Mouse (Mus musculus): ENCODE measurements around the gene Hras. TPM values are rescaled to one million over a fixed set of nuclear protein-coding genes. Genes with fewer than 3 reads are reported as not detected.

Hras gene
- polyA plus RNA-seq, 1 experiment from 2014 or later: 144 TPM

DNA sequence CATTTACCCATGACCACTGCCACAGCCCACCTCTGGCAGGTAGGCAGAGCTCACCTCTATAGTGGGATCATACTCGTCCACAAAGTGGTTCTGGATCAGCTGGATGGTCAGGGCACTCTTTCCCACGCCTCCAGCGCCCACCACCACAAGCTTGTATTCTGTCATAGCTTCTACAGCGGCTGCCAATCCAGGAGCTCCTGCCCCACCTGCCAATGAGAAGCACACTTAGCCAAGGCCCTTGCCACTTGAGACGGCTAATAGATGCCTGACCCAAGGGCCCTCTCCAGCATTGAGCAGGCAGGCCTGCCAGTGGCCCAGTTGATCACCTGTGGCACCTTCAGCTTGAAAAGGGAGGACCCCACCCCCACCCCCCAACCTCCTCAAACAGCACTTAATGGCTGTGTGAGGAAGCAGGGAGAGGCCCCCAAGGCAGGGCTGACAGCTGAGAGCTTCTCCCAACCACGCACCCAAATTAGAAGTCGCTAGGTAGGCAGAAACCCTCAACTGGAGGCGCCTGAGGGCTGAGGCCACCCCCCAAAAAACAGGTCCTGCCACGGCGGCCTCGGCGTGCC, 943 bp downstream of the Hras start:
- ATAC-seq: no peak
- no peaks in the 10 kb centered on the region for H3K9me3 ChIP-seq (replicated peaks; ENCODE audit: control insufficient read depth, low read length, poor library complexity, severe bottlenecking)
- H3K4me3 ChIP-seq (ENCODE audit: low read depth, low read length): peak overlapping the region; percentile 94
- H3K36me3 ChIP-seq (ENCODE audit: control insufficient read depth, insufficient read depth, low read length): peaks cover 32% of the 10 kb centered on the region
- peak overlapping the region; percentile 94 for H3K4me2 ChIP-seq (ENCODE audit: low read length)
- H3K27ac ChIP-seq (ENCODE audit: low read length): peak overlapping the region; percentile 74; the same call in 1 of the 2 replicates
- 28% methylated on average over 12 of the region's 12 CpGs for WGBS
- H3K4me1 ChIP-seq (ENCODE audit: control insufficient read depth, insufficient read depth, low read length): peaks cover 30% of the 10 kb centered on the region
- no peaks in the 10 kb centered on the region for H3K27me3 ChIP-seq (ENCODE audit: control insufficient read depth, insufficient read depth, low read depth, low read length)
- peak overlapping the region; percentile 91 for H3K9ac ChIP-seq (ENCODE audit: low read depth, low read length)

DNA sequence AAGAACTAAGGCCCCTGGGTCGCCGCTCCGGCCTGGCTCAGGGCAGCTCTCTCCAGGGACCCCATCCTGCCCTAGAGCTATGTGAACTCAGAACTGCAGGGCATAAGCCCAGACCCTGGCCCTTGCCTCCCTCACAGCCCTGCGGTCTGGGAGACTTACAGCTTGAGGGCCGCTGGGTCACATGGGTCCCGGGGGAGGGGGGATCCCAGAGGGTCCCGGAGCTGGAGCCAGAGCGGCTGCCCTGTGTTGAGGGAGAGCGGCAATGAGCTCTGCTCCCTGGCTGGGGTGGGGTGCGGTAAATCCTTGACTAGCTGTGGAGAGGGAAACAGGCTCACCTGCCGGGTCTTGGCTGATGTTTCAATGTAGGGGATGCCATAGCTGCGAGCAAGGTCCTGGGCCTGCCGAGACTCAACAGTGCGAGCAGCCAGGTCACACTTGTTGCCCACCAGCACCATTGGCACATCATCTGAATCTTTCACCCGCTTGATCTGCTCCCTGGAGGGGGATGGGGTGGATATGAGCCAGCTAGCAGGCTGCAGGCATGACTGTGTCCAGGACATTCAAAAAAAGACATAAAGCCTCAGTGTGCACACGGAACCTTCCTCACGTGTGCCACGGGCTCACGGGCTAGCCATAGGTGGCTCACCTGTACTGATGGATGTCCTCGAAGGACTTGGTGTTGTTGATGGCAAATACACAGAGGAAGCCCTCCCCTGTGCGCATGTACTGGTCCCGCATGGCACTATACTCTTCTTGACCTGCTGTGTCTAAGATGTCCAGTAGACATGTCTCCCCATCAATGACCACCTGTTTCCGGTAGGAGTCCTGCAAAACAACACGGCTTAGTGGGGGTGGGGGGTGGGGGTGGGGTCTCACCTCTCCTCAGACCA, 1.8 kb downstream of the Hras start:
- Histone ChIP-seq H3K9ac (ENCODE audit: low read depth, low read length) (peak overlapping the region; percentile 91; the same call in 1 of the 2 replicates), H3K27me3 (ENCODE audit: control insufficient read depth, insufficient read depth, low read depth, low read length) (no peaks in the 10 kb centered on the region), H3K27ac (ENCODE audit: low read length) (no peak overlapping the region), H3K4me1 (ENCODE audit: control insufficient read depth, insufficient read depth, low read length) (peaks cover 30% of the 10 kb centered on the region), H3K36me3 (ENCODE audit: control insufficient read depth, insufficient read depth, low read length) (peaks cover 32% of the 10 kb centered on the region), H3K9me3 (replicated peaks; ENCODE audit: control insufficient read depth, low read length, poor library complexity, severe bottlenecking) (no peaks in the 10 kb centered on the region), H3K4me3 (ENCODE audit: low read depth, low read length) (no peak overlapping the region), H3K4me2 (ENCODE audit: low read length) (peak overlapping the region; percentile 94; the same call in 1 of the 2 replicates)
- ATAC-seq: no peak
- 91% methylated on average over 24 of the region's 24 CpGs for WGBS

DNA sequence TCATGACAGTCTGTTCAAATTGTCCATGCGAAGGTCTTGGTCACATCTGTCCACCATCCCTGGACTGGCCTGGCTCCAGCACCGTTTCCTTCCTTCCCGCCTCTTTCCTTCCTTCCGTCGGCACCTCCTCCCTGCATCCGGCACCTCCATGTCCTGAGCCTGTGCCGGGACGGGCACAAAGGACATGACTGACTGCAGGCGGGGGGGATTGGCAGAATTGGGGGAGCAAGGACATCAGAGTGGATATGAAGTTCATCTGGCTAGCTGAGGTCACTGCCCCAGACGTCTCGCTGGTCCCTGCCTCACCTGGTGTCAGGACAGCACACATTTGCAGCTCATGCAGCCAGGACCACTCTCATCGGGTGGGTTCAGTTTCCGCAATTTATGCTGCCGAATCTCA, 2.8 kb downstream of the Hras start:
- H3K9me3 ChIP-seq (replicated peaks; ENCODE audit: control insufficient read depth, low read length, poor library complexity, severe bottlenecking): no peaks in the 10 kb centered on the region
- no peak overlapping the region for H3K9ac ChIP-seq (ENCODE audit: low read depth, low read length)
- WGBS: 95% methylated on average over 14 of the region's 14 CpGs
- H3K36me3 ChIP-seq (ENCODE audit: control insufficient read depth, insufficient read depth, low read length): peaks cover 32% of the 10 kb centered on the region
- no peak overlapping the region for H3K4me2 ChIP-seq (ENCODE audit: low read length)
- H3K27me3 ChIP-seq (ENCODE audit: control insufficient read depth, insufficient read depth, low read depth, low read length): no peaks in the 10 kb centered on the region
- no peak for ATAC-seq
- H3K4me1 ChIP-seq (ENCODE audit: control insufficient read depth, insufficient read depth, low read length): peaks cover 30% of the 10 kb centered on the region
- H3K4me3 ChIP-seq (ENCODE audit: low read depth, low read length): no peak overlapping the region
- H3K27ac ChIP-seq (ENCODE audit: low read length): no peak overlapping the region

DNA sequence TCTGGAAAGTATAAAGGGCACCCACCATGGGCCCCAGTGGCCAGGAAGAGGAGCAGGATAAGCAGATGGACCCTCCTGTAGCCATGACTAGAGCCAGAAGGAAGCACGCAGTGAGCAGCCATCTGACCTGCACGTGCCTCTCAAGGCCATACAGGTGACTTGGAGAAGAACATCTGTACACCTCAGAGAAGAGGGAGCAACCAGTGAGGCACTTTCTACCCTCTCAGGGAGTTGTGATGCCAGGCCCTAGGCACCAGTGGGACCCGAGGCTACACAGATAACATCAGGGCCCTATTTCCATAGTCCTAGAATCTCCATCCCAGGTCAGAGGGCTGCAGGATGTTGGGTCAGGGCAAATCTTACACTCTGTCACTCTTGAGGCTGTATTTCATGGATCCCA, 3.6 kb downstream of the Hras start:
- Histone ChIP-seq H3K9ac (ENCODE audit: low read depth, low read length) (no peak overlapping the region), H3K9me3 (replicated peaks; ENCODE audit: control insufficient read depth, low read length, poor library complexity, severe bottlenecking) (no peaks in the 10 kb centered on the region), H3K36me3 (ENCODE audit: control insufficient read depth, insufficient read depth, low read length) (peaks cover 32% of the 10 kb centered on the region), H3K4me3 (ENCODE audit: low read depth, low read length) (no peak overlapping the region), H3K27ac (ENCODE audit: low read length) (no peak overlapping the region), H3K4me1 (ENCODE audit: control insufficient read depth, insufficient read depth, low read length) (peaks cover 24% of the 10 kb centered on the region), H3K27me3 (ENCODE audit: control insufficient read depth, insufficient read depth, low read depth, low read length) (no peaks in the 10 kb centered on the region), H3K4me2 (ENCODE audit: low read length) (no peak overlapping the region)
- 100% methylated on average over 3 of the region's 3 CpGs for WGBS
- no peak for ATAC-seq

DNA sequence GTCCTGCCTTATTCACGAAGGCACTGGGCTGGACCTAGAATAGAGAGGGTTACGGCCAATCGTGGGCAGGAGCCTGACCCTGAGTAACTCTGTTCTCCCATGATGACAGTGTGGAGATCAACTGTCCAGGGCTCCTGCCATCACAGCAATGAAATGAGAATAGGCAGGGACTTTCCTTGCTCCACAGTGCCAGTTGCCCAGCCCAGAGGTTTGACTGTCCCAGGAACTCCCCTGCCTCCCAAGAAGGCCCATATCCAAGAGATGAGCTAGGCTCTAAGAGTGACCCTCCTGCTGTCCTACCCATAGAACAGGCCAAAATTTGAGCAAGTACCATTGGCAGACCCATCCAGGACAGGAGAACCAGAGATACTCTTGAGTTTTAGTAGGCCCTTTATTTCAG, 5.1 kb downstream of the Hras start:
- no peaks in the 10 kb centered on the region for H3K27me3 ChIP-seq (ENCODE audit: control insufficient read depth, insufficient read depth, low read depth, low read length)
- H3K9me3 ChIP-seq (replicated peaks; ENCODE audit: control insufficient read depth, low read length, poor library complexity, severe bottlenecking): no peaks in the 10 kb centered on the region
- H3K4me3 ChIP-seq (ENCODE audit: low read depth, low read length): no peak overlapping the region
- no peak overlapping the region for H3K9ac ChIP-seq (ENCODE audit: low read depth, low read length)
- WGBS: 93% methylated on average over 3 of the region's 3 CpGs
- no peak for ATAC-seq
- peaks cover 15% of the 10 kb centered on the region for H3K4me1 ChIP-seq (ENCODE audit: control insufficient read depth, insufficient read depth, low read length)
- no peak overlapping the region for H3K4me2 ChIP-seq (ENCODE audit: low read length)
- no peak overlapping the region for H3K27ac ChIP-seq (ENCODE audit: low read length)
- peaks cover 32% of the 10 kb centered on the region for H3K36me3 ChIP-seq (ENCODE audit: control insufficient read depth, insufficient read depth, low read length)

DNA sequence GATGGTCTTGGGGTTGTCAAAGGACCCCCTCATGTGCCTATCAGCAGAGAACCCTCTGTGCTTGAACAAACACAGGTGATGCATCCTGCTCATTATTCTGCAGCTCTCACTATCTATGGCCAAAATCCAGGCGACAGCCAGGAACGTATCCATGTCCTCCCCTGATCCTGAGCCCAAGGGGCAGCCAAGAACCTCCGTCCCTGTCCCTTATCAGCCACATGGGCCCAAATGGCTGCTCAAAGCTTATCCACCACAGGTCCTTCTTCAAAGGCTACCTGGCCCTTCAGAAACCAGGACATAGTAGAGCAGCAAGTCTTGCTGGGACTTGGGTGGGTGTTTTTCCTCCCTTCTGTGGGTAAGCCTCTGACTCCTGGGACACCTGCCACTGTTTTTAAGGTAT, 5.6 kb downstream of the Hras start:
- Histone ChIP-seq H3K4me3 (ENCODE audit: low read depth, low read length) (no peak overlapping the region), H3K27ac (ENCODE audit: low read length) (no peak overlapping the region), H3K27me3 (ENCODE audit: control insufficient read depth, insufficient read depth, low read depth, low read length) (no peaks in the 10 kb centered on the region), H3K9ac (ENCODE audit: low read depth, low read length) (no peak overlapping the region), H3K9me3 (replicated peaks; ENCODE audit: control insufficient read depth, low read length, poor library complexity, severe bottlenecking) (no peaks in the 10 kb centered on the region), H3K4me1 (ENCODE audit: control insufficient read depth, insufficient read depth, low read length) (peaks cover 15% of the 10 kb centered on the region), H3K4me2 (ENCODE audit: low read length) (no peak overlapping the region), H3K36me3 (ENCODE audit: control insufficient read depth, insufficient read depth, low read length) (peaks cover 32% of the 10 kb centered on the region)
- 81% methylated on average over 3 of the region's 3 CpGs for WGBS
- ATAC-seq: no peak

DNA sequence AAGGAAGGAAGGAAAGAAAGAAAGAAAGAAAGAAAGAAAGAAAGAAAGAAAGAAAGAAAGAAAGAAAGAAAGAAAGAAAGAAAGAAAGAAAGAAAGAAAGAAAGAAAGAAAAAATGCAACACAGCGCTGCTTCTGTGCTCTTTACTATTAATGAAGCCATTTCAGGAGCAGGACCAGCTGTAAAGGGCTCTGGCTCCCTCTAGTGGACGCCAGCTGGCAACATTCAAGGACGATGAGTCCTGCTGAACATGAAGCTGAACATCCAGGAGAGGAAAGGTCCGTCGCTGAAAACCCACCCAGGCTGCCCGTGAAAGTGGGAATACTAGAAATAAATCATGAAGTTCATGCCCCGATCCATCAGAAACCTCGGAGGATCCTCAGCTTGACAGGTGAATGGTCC, 17.6 kb downstream of the Hras start:
- WGBS: under 1% methylated on average over 8 of the region's 8 CpGs
- no peaks in the 10 kb centered on the region for H3K36me3 ChIP-seq (ENCODE audit: control insufficient read depth, insufficient read depth, low read length)
- peaks cover 6% of the 10 kb centered on the region for H3K4me1 ChIP-seq (ENCODE audit: control insufficient read depth, insufficient read depth, low read length)
- H3K27ac ChIP-seq (ENCODE audit: low read length): no peak overlapping the region
- no peak for ATAC-seq
- no peaks in the 10 kb centered on the region for H3K27me3 ChIP-seq (ENCODE audit: control insufficient read depth, insufficient read depth, low read depth, low read length)
- H3K4me3 ChIP-seq (ENCODE audit: low read depth, low read length): no peak overlapping the region
- no peaks in the 10 kb centered on the region for H3K9me3 ChIP-seq (replicated peaks; ENCODE audit: control insufficient read depth, low read length, poor library complexity, severe bottlenecking)
- peak overlapping the region; percentile 32; the same call in 1 of the 2 replicates for H3K9ac ChIP-seq (ENCODE audit: low read depth, low read length)
- peak overlapping the region; percentile 4; the same call in 1 of the 2 replicates for H3K4me2 ChIP-seq (ENCODE audit: low read length)

DNA sequence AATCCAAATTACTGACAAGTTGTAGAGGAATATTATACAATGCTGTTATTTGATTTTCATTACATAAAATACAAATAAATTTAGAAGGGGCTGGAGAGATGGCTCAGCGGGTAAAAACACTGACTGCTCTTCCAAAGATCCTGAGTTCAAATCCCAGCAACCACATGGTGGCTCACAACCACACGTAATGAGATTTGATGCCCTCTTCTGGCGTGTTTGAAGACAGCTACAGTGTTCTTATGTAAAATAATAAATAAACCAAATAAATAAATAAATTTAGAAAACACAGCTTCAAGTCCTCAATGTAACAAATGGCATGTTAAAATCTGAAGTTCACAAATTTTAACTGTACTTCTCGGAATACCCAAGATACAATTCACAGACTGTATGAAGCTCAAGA, 18.7 kb downstream of the Hras start:
- H3K4me3 ChIP-seq (ENCODE audit: low read depth, low read length): no peak overlapping the region
- H3K9me3 ChIP-seq (replicated peaks; ENCODE audit: control insufficient read depth, low read length, poor library complexity, severe bottlenecking): no peaks in the 10 kb centered on the region
- H3K36me3 ChIP-seq (ENCODE audit: control insufficient read depth, insufficient read depth, low read length): no peaks in the 10 kb centered on the region
- WGBS: 87% methylated on average over 4 of the region's 4 CpGs
- no peaks in the 10 kb centered on the region for H3K27me3 ChIP-seq (ENCODE audit: control insufficient read depth, insufficient read depth, low read depth, low read length)
- no peak overlapping the region for H3K4me2 ChIP-seq (ENCODE audit: low read length)
- no peak overlapping the region for H3K27ac ChIP-seq (ENCODE audit: low read length)
- H3K9ac ChIP-seq (ENCODE audit: low read depth, low read length): no peak overlapping the region
- H3K4me1 ChIP-seq (ENCODE audit: control insufficient read depth, insufficient read depth, low read length): peaks cover 6% of the 10 kb centered on the region
- no peak for ATAC-seq

DNA sequence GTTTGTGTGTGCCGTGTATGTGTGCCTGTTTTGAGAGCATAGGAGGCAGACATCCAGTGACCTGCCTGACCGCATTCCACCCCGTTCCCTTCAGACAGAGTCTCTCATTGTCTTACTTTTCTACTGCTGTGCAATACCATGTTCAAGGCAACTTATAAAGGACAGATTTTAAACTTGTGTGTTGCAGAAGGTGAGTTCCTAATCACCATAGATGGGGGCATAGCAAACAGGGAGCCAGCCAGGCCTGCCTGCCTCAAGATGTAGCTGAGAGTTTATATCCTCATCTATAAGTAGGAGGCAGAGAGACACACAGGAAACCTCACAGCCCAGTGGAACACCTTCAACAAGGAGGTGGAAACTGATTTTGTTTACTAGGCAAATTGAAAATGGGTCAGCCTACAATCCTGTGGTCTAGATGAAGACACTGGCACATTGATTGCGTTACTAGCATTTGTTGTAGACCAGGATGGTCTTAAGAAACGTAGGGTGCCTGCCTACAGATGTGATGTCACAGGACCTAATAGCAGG, 20.4 kb downstream of the Hras start:
- no peaks in the 10 kb centered on the region for H3K36me3 ChIP-seq (ENCODE audit: control insufficient read depth, insufficient read depth, low read length)
- 0 out of 2 replicates have a peak overlapping the region, but pooled peaks have one; percentile 77 for H3K9ac ChIP-seq (ENCODE audit: low read depth, low read length)
- H3K4me2 ChIP-seq (ENCODE audit: low read length): peak overlapping the region; percentile 72
- H3K27ac ChIP-seq (ENCODE audit: low read length): no peak overlapping the region
- no peak for ATAC-seq
- peaks cover 6% of the 10 kb centered on the region for H3K4me1 ChIP-seq (ENCODE audit: control insufficient read depth, insufficient read depth, low read length)
- peak overlapping the region; percentile 51 for H3K4me3 ChIP-seq (ENCODE audit: low read depth, low read length)
- H3K27me3 ChIP-seq (ENCODE audit: control insufficient read depth, insufficient read depth, low read depth, low read length): no peaks in the 10 kb centered on the region
- H3K9me3 ChIP-seq (replicated peaks; ENCODE audit: control insufficient read depth, low read length, poor library complexity, severe bottlenecking): no peaks in the 10 kb centered on the region
- 90% methylated on average over 5 of the region's 5 CpGs for WGBS
